Comparison of ENCODE assay signal across 23 mouse cellular contexts in the genomic region with DNA sequence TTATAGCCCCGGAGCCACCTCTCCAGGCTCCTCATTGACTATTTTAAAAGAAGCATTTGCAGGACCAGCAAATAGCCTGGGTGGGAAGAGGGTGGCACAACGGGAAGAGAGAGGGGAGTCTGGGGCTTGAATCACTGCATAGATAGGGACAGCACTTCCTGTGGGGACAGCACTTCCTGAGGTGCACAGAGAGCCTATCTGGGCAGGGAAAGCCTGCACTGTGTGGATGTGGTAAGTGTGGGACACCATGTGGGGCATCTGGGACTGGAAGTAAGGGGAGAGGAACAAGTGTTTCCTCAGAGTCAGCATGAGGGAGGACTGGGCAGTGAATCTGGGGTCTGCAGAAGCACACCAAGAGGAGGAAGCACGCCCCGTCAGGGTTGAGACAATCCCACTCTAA. TPM values are rescaled to one million over a fixed set of nuclear protein-coding genes. Genes with fewer than 3 reads are reported as not detected.
DNase-seq lines count a peak whose midpoint lies in the region; ATAC-seq lines count a peak whose summit lies in the region.
"Had no signal": no experiment of that assay in that cellular context is flagged by ENCODE, and none has a peak within 500 bp of the region (broad histone marks: within the 10 kb centered on the region; RNA-seq: fewer than 3 reads in every experiment).

No protein-coding gene starts in this region.

- no peak overlapping the region for H3K9ac ChIP-seq in liver, embryonic 16.5 days (ENCODE audit: low read depth, low read length)
- H3K9ac ChIP-seq in liver, embryonic 12.5 days, result no peak overlapping the region
- H3K9ac ChIP-seq: embryonic facial prominence, embryonic 12.5 days; hindbrain, embryonic 14.5 days; intestine, embryonic 15.5 days; midbrain, embryonic 15.5 days had no signal

- ATAC-seq in liver, embryonic 16.5 days (ENCODE audit: low read depth), result 0 out of 2 replicates have a peak, but pooled peaks have one; percentile 24
- no peak for ATAC-seq in liver, embryonic 12.5 days
- ATAC-seq in CD4-positive, CD25-positive, alpha-beta regulatory T cell, adult 4 months, result peak; percentile 48
- ATAC-seq in hematopoietic stem cell, adult 5-6 weeks (replicated peaks in 1 of 2; ENCODE audit: insufficient read depth in 1 of 2, low FRiP score in 2 of 2, low TSS enrichment in 1 of 2, low read depth in 1 of 2, poor library complexity in 2 of 2, severe bottlenecking in 2 of 2), result peak; percentile 70 to 76
- ATAC-seq in monocyte, adult 5-6 weeks (replicated peaks; ENCODE audit: insufficient number of reproducible peaks, low FRiP score, low TSS enrichment, poor library complexity, severe bottlenecking), result 0 out of 2 replicates have a peak, but pooled peaks have one; percentile 7
- ATAC-seq: intestine, embryonic 15.5 days; midbrain, embryonic 15.5 days had no signal

- H3K27ac ChIP-seq in liver, embryonic 16.5 days (ENCODE audit: low read length), result no peak overlapping the region
- H3K27ac ChIP-seq in liver, embryonic 12.5 days, result no peak overlapping the region
- H3K27ac ChIP-seq: embryonic facial prominence, embryonic 12.5 days; hindbrain, embryonic 14.5 days; intestine, embryonic 15.5 days; midbrain, embryonic 15.5 days; stomach, postnatal 0 days had no signal

- peaks cover 3% of the 10 kb centered on the region; the same call in 1 of the 2 replicates for H3K27me3 ChIP-seq in liver, embryonic 16.5 days (ENCODE audit: control insufficient read depth, insufficient read depth, low read depth, low read length)
- peaks cover 70% of the 10 kb centered on the region for H3K27me3 ChIP-seq in liver, embryonic 12.5 days (replicated peaks)
- H3K27me3 ChIP-seq: embryonic facial prominence, embryonic 12.5 days; intestine, embryonic 15.5 days; midbrain, embryonic 15.5 days had no signal

- DNase-seq in kidney, postnatal 10 days, result no peak
- no peak for DNase-seq in ovary, postnatal 14 days (ENCODE audit: low spot score)
- DNase-seq: cerebellum, adult 11 months; cerebellum, adult 9-11 months; heart, postnatal 36 days; kidney, adult 8-10 months; kidney, postnatal 14 days; lung, adult 18-20 months; lung, postnatal 10 days; right cerebral cortex, postnatal 14 days; thymus, adult 2 months had no signal

- H3K4me1 ChIP-seq in liver, embryonic 16.5 days (ENCODE audit: control insufficient read depth, low read depth, low read length), result no peaks in the 10 kb centered on the region; the same call in 1 of the 2 replicates
- no peaks in the 10 kb centered on the region for H3K4me1 ChIP-seq in liver, embryonic 12.5 days
- H3K4me1 ChIP-seq: intestine, embryonic 15.5 days; midbrain, embryonic 15.5 days had no signal

- H3K9me3 ChIP-seq in liver, embryonic 16.5 days (replicated peaks; ENCODE audit: control insufficient read depth, low read length), result no peaks in the 10 kb centered on the region
- H3K9me3 ChIP-seq in liver, embryonic 12.5 days (replicated peaks), result no peaks in the 10 kb centered on the region
- H3K9me3 ChIP-seq: embryonic facial prominence, embryonic 12.5 days; intestine, embryonic 15.5 days; midbrain, embryonic 15.5 days had no signal

- WGBS in liver, embryonic 16.5 days (ENCODE audit: insufficient replicate concordance), result 11% methylated on average over 4 of the region's 4 CpGs
- WGBS in liver, embryonic 12.5 days (ENCODE audit: insufficient replicate concordance), result 13% methylated on average over 4 of the region's 4 CpGs

- H3K4me3 ChIP-seq in liver, embryonic 16.5 days (ENCODE audit: low read depth, low read length), result no peak overlapping the region
- no peak overlapping the region for H3K4me3 ChIP-seq in liver, embryonic 12.5 days
- H3K4me3 ChIP-seq: embryonic facial prominence, embryonic 12.5 days; intestine, embryonic 15.5 days; midbrain, embryonic 15.5 days; myocyte had no signal

- H3K36me3 ChIP-seq in liver, embryonic 16.5 days (ENCODE audit: control insufficient read depth, insufficient read depth), result no peaks in the 10 kb centered on the region
- no peaks in the 10 kb centered on the region for H3K36me3 ChIP-seq in liver, embryonic 12.5 days
- H3K36me3 ChIP-seq: intestine, embryonic 15.5 days had no signal

- no peak overlapping the region for H3K4me2 ChIP-seq in liver, embryonic 16.5 days (ENCODE audit: low read depth, low read length)
- no peak overlapping the region for H3K4me2 ChIP-seq in liver, embryonic 12.5 days
- H3K4me2 ChIP-seq: embryonic facial prominence, embryonic 12.5 days; hindbrain, embryonic 14.5 days; intestine, embryonic 15.5 days; midbrain, embryonic 15.5 days had no signal

RNA-seq across cellular contexts. Expression of a gene that starts 17.1 kb away (rescaled TPM):
- polyA plus RNA-seq in liver, embryonic 16.5 days (2015; fragmentation: Nextera tagmentation; extraction: Ambion mirVana), result 0.68 and 0.71 TPM in 2 replicates
- polyA plus RNA-seq in liver, embryonic 12.5 days (2016; fragmentation: Nextera tagmentation; extraction: Ambion mirVana), result 1.5 and 1.7 TPM in 2 replicates
- under 1 TPM in 1 of 2 experiments, not detected in 1; 0.70 TPM for polyA plus RNA-seq in CD4-positive, CD25-positive, alpha-beta regulatory T cell, adult 4 months (2017; shearing (Covaris generic))
- 3.8 and 6.6 TPM in 2 replicates for total RNA-seq in hematopoietic stem cell, adult 5-6 weeks (2017)
- total RNA-seq in monocyte, adult 5-6 weeks (2017), result 0.11 TPM in 1 of 3 replicates, not detected in the others
- total RNA-seq: neutrophil, adult 5-6 weeks had no signal

RNA-seq across cellular contexts. Expression of a gene that starts 53.8 kb away (rescaled TPM):
- polyA plus RNA-seq in liver, embryonic 16.5 days (2015; fragmentation: Nextera tagmentation; extraction: Ambion mirVana), result 17.5 and 19.7 TPM in 2 replicates
- polyA plus RNA-seq in liver, embryonic 12.5 days (2016; fragmentation: Nextera tagmentation; extraction: Ambion mirVana), result 49.2 and 50.9 TPM in 2 replicates
- 10 to 100 TPM; 62.1 to 88.6 TPM for polyA plus RNA-seq in CD4-positive, CD25-positive, alpha-beta regulatory T cell, adult 4 months (2017; shearing (Covaris generic))
- total RNA-seq in hematopoietic stem cell, adult 5-6 weeks (2017), result 57.5 TPM in 2 replicates
- total RNA-seq in monocyte, adult 5-6 weeks (2017), result 64.6 to 83.4 TPM (median 66.6 TPM) in 3 replicates
